Comparison of ENCODE assay signal across 17 mouse cellular contexts in genomic region chr1:96049260-96049659, GRCm38 (mm10).
"Had no signal": no experiment of that assay in that cellular context is flagged by ENCODE, and none has a peak within 500 bp of the region (broad histone marks: within the 10 kb centered on the region; RNA-seq: fewer than 3 reads in every experiment).

No protein-coding gene starts in this region.

- H3K27ac ChIP-seq: lung, embryonic 15.5 days; macrophage; midbrain, embryonic 13.5 days; midbrain, embryonic 15.5 days; neural tube, embryonic 12.5 days had no signal

- H3K36me3 ChIP-seq: lung, embryonic 15.5 days; midbrain, embryonic 13.5 days; midbrain, embryonic 15.5 days; neural tube, embryonic 12.5 days had no signal

- H3K27me3 ChIP-seq: lung, embryonic 15.5 days; megakaryocyte, embryonic 14.5 days; midbrain, embryonic 13.5 days; midbrain, embryonic 15.5 days; neural tube, embryonic 12.5 days had no signal

- DNase-seq: liver, postnatal 0 days; lung, adult 2 months; lung, postnatal 14 days; lung, postnatal 36 days; right cerebral cortex, postnatal 14 days; spleen, adult 18-20 months; thymus, adult 18-20 months; thymus, postnatal 14 days; thymus, postnatal 36 days had no signal

- H3K4me1 ChIP-seq: lung, embryonic 15.5 days; megakaryocyte, embryonic 14.5 days; midbrain, embryonic 13.5 days; midbrain, embryonic 15.5 days; neural tube, embryonic 12.5 days had no signal

- H3K9me3 ChIP-seq: lung, embryonic 15.5 days; megakaryocyte, embryonic 14.5 days; midbrain, embryonic 13.5 days; midbrain, embryonic 15.5 days; neural tube, embryonic 12.5 days had no signal

- H3K4me3 ChIP-seq: lung, embryonic 15.5 days; megakaryocyte, embryonic 14.5 days; midbrain, embryonic 13.5 days; midbrain, embryonic 15.5 days; neural tube, embryonic 12.5 days had no signal

- ATAC-seq: liver, postnatal 0 days; lung, postnatal 0 days; midbrain, embryonic 13.5 days; midbrain, embryonic 15.5 days had no signal

- H3K9ac ChIP-seq: liver, postnatal 0 days; lung, embryonic 15.5 days; midbrain, embryonic 13.5 days; midbrain, embryonic 15.5 days; neural tube, embryonic 12.5 days had no signal

- H3K4me2 ChIP-seq: lung, embryonic 15.5 days; midbrain, embryonic 11.5 days; midbrain, embryonic 13.5 days; midbrain, embryonic 15.5 days; neural tube, embryonic 12.5 days had no signal
